Mouse (Mus musculus) megakaryocyte, embryonic 14.5 days (primary cell): ENCODE data around the gene Btbd1.

Experiments
- FLI1 ChIP-seq: IDR thresholded peaks from 2 replicates; pipeline ENCODE4 v1.6.1; 2012; ENCODE audit warnings: low read length, inconsistent platforms, mixed read lengths
- GATA1 ChIP-seq: IDR thresholded peaks from 3 replicates; pipeline ENCODE4 v1.6.1; 2012; ENCODE audit warnings: mixed read lengths, low read length, inconsistent platforms, borderline replicate concordance

GRCm38 (mm10) chr7:81846008-81846407, 16.8 kb upstream of the Btbd1 start:
- TF ChIP-seq GATA1 (no peak), FLI1 (no peak)
